Mouse (Mus musculus): ENCODE results near the gene Slc16a7. TPM values are rescaled to one million over a fixed set of nuclear protein-coding genes. Genes with fewer than 3 reads are reported as not detected.

Gene Slc16a7
- polyA plus RNA-seq, 1 experiment from 2014 or later = 3.4 TPM

GRCm38 (mm10) chr10:125171154-125171553, 218.1 kb downstream of the Slc16a7 start:
- no peak overlapping the region for H3K4me2 ChIP-seq
- ATAC-seq (ENCODE audit: low FRiP score) = no peak
- H3K9me3 ChIP-seq = no peaks in the 10 kb centered on the region
- 85% methylated on average over 6 of the region's 6 CpGs for WGBS
- no peak overlapping the region for H3K4me3 ChIP-seq (replicated peaks)
- peaks cover 4% of the 10 kb centered on the region; the same call in 1 of the 2 replicates for H3K4me1 ChIP-seq
- H3K9ac ChIP-seq = no peak overlapping the region
- H3K27ac ChIP-seq = no peak overlapping the region
- 0 out of 2 replicates have a peak, but pooled peaks cover 3% of the 10 kb centered on the region for H3K27me3 ChIP-seq
- H3K36me3 ChIP-seq (replicated peaks) = no peaks in the 10 kb centered on the region

All from forebrain, embryonic 12.5 days (tissue).